Mouse (Mus musculus): ENCODE measurements around the gene Cdh8. TPM values are rescaled to one million over a fixed set of nuclear protein-coding genes. Genes with fewer than 3 reads are reported as not detected.
A peak's percentile ranks its signal among the peaks of the same experiment; 100 is the strongest.
"Not testable (repeated sequence)": the region's sequence is repeated elsewhere in the genome, so short reads cannot be mapped to it uniquely, and the experiment has no call there.

The Cdh8 gene
- total RNA-seq, 2 experiments from 2014 or later, result 68.2 to 75.5 TPM

DNA sequence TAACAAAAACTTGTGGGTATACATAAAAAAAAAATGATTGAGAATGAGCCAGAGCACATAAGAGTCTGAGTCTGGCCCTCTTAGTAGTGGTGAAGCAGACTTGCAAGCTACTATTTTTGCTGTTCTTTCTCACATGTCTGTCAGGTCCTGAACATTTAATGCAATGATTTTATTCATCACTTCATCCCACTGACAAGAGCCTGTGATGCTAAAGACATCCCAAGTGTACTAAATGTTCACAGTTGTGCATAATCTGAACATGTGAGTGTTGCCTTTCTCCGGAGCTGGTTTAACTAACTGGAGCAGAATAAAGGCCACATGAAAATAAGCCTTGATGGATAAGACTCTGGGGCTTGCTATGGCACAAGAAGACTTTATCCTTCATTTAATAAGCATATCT lies 131.2 kb downstream of the Cdh8 start:
- no peak for DNase-seq (ENCODE audit: low spot score in 2 of 2)

DNA sequence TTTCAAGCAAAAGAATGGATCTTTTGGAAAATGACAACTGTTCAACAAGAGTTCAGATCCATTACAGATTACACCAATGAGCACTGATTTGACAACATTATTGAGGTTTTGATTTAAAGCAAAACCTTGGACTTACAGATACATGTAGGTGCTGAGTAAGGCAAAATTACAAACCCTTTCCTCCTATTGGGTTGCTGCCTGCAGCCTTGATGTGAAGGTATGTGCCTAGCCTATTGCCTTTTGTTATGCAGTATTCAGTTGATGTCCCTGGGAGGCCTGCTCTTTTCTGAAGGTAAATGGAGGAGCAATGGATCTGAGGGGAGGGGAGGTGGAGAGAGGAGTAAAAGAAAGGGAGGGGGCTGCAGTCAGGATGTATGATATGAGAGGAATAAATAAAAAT lies 135.9 kb downstream of the Cdh8 start:
- DNase-seq (ENCODE audit: low spot score in 2 of 2), result no peak

DNA sequence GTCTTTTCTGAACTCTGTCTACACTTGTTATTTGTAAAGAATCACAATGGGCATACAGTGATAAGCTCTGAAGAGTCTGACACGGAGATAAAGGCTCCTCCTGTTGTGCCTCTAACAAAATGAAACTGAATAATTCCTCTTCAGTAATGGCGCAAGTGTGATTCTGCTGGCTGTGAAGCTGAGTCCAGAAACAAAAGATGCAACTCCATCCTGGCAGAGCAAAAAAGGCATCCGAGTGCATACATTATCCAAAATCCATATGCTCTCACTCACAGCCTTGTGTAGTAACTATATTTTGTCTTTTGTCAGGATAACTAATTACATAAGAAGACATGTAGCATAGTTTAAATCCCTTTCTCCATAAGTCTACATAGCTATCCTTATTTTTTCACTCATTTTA lies 149.1 kb downstream of the Cdh8 start:
- no peak for DNase-seq (ENCODE audit: low spot score in 2 of 2)

- DNase-seq (ENCODE audit: low spot score in 2 of 2), result peak in 1 of 2 experiments; percentile 62
Observed at GRCm38 (mm10) chr8:99234372-99234771, 181.9 kb downstream of the Cdh8 start.

GRCm38 (mm10) chr8:99223697-99224096 lies 192.6 kb downstream of the Cdh8 start:
- peak in 1 of 2 experiments; percentile 46 for DNase-seq (ENCODE audit: low spot score in 2 of 2)

DNA sequence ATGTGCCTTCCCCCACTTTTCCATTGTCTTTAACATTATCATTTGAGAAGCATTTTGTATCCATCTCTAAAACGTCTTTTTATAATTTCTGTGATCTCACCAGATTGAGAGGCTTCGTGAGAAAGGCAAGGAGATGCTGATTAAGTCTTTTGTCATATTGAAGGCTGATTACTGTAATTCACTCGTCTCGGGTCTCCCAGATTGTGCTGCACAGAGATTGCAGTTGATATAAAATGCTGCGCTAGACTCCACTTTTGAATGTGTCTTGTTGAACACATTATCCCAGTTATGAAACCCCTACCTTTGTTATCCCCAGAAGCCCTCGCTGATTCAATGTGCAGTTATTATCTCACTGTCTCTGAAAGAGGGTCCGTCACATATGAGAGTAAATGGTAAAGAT lies 211.1 kb downstream of the Cdh8 start:
- no peak for DNase-seq (ENCODE audit: low spot score in 2 of 2)

DNA sequence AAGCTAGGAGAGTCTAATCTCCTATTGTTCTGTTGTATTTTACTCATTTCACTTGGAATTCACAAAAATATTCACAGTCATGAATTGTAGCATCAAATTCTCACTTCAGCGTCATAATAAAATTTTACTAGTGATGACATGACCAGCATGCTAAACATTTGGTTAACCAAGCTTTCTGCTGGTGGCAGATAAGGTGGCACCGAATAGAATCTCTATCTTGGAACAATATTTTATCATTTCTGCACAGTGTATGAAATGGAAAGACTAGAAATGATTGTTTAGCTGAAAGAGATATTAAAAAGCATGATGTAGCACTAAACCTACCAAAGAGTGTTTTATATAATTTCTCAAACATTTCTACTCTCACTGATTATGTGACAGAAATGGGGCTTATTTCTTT lies 225.6 kb downstream of the Cdh8 start:
- no peak for DNase-seq (ENCODE audit: low spot score in 2 of 2)

GRCm38 (mm10) chr8:99186879-99187278 lies 229.4 kb downstream of the Cdh8 start:
- DNase-seq (ENCODE audit: low spot score in 2 of 2), result no peak

DNA sequence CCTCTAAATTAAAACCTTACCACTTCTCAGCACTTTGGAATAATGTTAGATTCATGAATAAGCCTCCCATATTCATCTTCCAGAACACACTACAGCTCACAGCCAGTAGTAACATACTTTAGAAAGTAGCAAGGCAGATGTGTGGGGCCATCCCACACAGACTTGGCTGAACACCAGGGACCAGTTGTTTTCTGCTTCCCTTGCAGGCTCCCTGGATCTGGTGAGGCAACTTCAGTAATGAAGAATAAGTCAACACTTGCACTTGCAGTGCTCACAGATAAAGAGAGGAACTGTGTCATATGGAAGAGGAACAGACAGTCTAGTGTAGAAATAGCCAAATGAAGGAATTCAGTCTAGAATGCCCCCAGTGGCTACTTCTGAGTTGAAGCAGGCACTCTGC lies 232.1 kb downstream of the Cdh8 start:
- DNase-seq (ENCODE audit: low spot score in 2 of 2), result no peak

DNA sequence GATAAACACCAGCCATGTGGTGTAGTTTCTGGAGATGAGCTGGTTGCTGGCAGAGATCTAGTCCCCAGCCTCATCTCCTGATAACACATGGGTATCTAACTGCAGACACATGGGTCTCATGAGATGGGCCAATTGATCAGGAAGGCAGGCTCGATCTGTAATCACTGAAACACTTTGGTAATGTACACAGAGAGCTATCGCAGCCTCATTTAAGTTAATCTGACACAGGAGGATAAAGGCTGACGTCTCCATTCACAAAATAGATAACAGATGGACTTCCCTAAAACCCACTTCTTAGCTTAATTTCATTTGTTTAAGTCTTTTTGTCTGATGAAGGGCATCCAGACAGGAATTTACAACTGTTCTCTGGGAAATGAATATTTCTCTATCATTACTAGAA lies 249.3 kb downstream of the Cdh8 start:
- DNase-seq (ENCODE audit: low spot score in 2 of 2), result no peak

GRCm38 (mm10) chr8:99161633-99162032 lies 254.6 kb downstream of the Cdh8 start:
- no peak for DNase-seq (ENCODE audit: low spot score in 2 of 2)

DNA sequence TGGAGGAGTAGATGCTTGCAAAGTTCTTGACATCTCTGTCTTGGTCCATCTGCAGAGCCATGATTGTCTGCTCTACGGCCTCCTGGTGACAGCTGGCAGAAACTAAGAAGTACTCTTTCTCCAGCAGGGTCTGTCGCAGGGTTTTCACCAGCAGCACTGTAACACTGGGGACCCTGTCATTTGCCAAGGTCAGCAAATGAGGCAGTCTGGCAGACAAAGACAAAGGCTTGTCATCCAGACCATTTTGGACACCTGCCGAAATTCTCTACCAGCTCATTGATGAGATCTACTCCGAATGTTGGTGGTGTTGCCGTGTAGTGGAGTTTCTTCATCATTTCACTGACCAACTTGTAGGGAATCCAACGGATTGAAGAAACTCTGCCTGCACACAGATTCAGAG lies 270.8 kb downstream of the Cdh8 start:
- no peak for DNase-seq (ENCODE audit: low spot score in 2 of 2)

DNA sequence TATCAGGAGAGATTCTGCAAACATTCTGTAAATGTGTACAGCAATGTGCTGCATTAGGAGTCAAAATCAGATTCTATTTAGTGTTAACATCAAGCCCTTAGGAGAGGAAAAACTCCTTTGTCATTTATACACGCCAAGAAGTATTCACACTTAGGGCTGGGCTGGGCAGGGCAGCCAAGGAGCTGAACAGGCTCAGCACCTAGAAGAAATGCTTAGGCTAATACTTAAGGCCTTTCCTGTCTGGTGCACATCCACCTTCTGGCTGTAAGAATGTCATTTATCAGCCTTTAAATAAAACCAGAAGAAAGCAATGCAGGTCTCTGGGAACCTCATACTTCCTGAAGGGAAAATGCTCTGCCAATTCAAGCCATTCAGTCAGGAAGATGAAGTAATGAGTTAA lies 271.5 kb downstream of the Cdh8 start:
- not testable (repeated sequence) for DNase-seq (ENCODE audit: low spot score in 2 of 2)

DNA sequence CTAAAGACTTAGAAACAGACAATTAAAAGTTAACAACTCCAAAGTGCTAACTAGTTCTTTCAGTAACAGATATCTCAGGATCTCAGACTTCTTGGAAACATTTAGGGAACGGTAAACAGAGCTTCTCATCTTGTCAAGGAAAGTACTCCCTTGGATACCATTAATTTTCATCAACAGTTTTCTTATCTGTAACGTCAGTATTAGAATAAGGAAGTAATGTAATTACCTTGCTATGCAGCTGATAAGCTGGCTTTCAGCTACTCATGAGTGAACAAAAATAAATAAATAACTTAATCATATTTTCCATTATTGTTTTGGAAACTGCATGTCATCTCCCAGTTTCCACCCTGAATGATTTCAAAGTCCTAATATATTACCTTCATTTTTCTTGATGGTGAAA lies 317.8 kb downstream of the Cdh8 start:
- no peak for DNase-seq (ENCODE audit: low spot score in 2 of 2)

DNA sequence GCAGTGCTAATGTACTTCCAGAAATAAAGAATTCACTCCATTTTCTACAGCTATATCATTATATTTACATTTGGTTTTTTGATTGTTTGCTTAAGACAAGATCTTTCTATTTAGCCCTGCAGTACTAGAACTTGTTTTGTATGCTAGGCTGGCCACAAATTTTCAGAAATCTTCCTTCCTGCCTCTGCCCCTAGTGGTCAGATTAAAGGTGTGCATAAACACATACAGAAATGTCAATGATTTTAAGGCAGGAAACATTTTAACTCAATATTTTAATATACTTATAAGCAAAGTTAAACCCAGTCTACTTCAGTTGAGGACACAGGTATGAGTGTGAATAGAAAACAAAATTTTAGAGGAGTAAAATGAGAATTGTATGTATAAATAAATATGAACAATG lies 364.9 kb downstream of the Cdh8 start:
- no peak for DNase-seq (ENCODE audit: low spot score in 2 of 2)

DNA sequence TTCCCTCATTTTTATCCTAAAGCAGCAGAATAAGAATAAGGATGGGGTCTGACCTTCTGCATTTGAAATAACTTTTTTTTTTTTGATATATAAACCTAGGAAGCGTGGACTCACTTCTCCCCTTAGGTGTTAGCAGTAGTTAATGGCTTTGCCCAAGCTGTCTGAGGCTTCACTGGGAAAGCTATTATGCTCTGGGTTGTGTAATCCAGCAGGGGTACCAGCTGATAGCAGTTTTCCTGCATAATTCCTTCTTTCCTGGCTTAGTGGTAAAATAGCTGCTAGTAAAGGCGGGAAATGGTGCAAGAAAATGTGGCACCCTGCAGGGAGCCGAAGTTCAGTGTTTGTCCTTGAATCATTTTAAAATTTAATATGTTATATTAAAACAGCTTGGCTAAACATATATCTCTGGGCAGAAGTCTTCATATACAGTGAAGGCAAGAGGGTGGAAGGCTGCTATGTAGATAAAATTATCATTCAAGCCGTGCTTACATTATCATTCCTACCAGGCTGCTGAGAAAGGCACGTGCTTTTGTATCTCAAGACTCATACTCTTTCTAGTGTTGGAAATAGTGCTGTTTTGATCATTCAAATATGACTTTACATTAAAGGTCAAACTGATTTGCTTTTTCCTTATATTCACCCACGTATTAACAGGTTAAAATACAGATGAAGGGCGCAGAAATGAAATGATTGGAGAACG lies 367.5 kb downstream of the Cdh8 start:
- no peak for DNase-seq (ENCODE audit: low spot score in 2 of 2)

DNA sequence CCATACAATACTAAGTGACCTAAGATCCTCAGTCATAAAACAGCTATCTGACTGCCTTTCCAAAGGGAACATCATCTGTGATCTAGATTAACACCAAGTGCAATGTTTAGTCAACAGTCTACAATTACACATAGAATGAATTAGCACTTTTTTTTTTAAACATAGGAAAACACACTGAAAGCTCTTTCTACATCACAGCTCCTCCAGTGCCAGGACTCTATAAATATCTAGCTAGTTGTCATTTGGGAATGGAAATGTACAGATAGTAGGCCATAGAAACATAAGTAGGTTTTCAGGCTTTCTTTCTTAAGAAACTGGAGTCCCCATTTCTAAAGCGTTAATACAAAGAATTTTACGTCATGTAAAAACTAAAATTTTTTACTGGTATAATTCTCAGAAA lies 375.8 kb downstream of the Cdh8 start:
- DNase-seq (ENCODE audit: low spot score in 2 of 2), result no peak

- DNase-seq (ENCODE audit: low spot score in 2 of 2), result no peak
Observed at GRCm38 (mm10) chr8:99031060-99031459, 385.2 kb downstream of the Cdh8 start.
